Mouse (Mus musculus): ENCODE results near the gene Sell. TPM values are rescaled to one million over a fixed set of nuclear protein-coding genes. Genes with fewer than 3 reads are reported as not detected.

The Sell gene
- polyA plus RNA-seq, 1 experiment from 2014 or later, result not detected

- H3K9me3 ChIP-seq (ENCODE audit: control insufficient read depth, low read length), result no peaks in the 10 kb centered on the region
- 76% methylated on average over 6 of the region's 6 CpGs for WGBS
- H3K36me3 ChIP-seq (ENCODE audit: control insufficient read depth, insufficient read depth, low read length), result no peaks in the 10 kb centered on the region
- H3K27me3 ChIP-seq (ENCODE audit: control insufficient read depth, insufficient read depth, low read length), result no peaks in the 10 kb centered on the region
- no peak for ATAC-seq (ENCODE audit: insufficient number of reproducible peaks, insufficient read depth, low FRiP score, low read depth)
- H3K4me3 ChIP-seq (ENCODE audit: control insufficient read depth in 1 of 2, insufficient read depth in 1 of 2, low read depth in 1 of 2, low read length in 2 of 2), result no peak overlapping the region
- H3K27ac ChIP-seq (replicated peaks in 1 of 2; ENCODE audit: control insufficient read depth in 1 of 2, insufficient read depth in 1 of 2, low read depth in 2 of 2, low read length in 2 of 2), result no peak overlapping the region
- H3K4me1 ChIP-seq (ENCODE audit: control insufficient read depth in 2 of 2, insufficient read depth in 2 of 2, low read length in 2 of 2), result no peaks in the 10 kb centered on the region; a peak in 1 of 4 replicates
- no peak overlapping the region for H3K9ac ChIP-seq (ENCODE audit: low read length)
- H3K4me2 ChIP-seq (ENCODE audit: low read length), result no peak overlapping the region
Observed at GRCm38 (mm10) chr1:164115647-164116046, 53.9 kb downstream of the Sell start.

DNA sequence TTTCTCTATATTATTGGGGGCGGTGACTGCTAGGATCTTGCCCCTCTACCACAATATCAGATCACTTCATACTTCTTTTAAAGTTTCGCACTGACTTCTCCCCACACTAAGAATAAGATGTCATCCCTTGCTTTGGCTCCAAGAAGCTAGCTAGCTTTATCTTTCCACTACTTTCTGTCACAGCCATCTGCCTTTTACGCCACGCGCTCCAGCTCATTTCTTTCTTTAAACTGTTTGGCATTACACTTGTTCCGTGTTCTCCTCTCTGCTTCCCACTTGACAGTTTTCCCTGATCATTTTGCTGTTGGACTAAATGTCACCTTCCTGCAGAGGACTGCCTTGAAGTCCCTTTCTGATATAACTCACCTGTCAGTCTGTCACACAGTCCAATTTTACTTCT, 56.1 kb downstream of the Sell start:
- no peaks in the 10 kb centered on the region for H3K27me3 ChIP-seq (ENCODE audit: control insufficient read depth, insufficient read depth, low read length)
- no peak overlapping the region for H3K9ac ChIP-seq (ENCODE audit: low read length)
- H3K4me3 ChIP-seq (ENCODE audit: control insufficient read depth in 1 of 2, insufficient read depth in 1 of 2, low read depth in 1 of 2, low read length in 2 of 2), result no peak overlapping the region
- no peaks in the 10 kb centered on the region for H3K9me3 ChIP-seq (ENCODE audit: control insufficient read depth, low read length)
- ATAC-seq (ENCODE audit: insufficient number of reproducible peaks, insufficient read depth, low FRiP score, low read depth), result no peak
- H3K36me3 ChIP-seq (ENCODE audit: control insufficient read depth, insufficient read depth, low read length), result no peaks in the 10 kb centered on the region
- 87% methylated on average over 6 of the region's 6 CpGs for WGBS
- H3K27ac ChIP-seq (replicated peaks in 1 of 2; ENCODE audit: control insufficient read depth in 1 of 2, insufficient read depth in 1 of 2, low read depth in 2 of 2, low read length in 2 of 2), result no peak overlapping the region
- H3K4me1 ChIP-seq (ENCODE audit: control insufficient read depth in 2 of 2, insufficient read depth in 2 of 2, low read length in 2 of 2), result no peaks in the 10 kb centered on the region; a peak in 1 of 4 replicates
- H3K4me2 ChIP-seq (ENCODE audit: low read length), result no peak overlapping the region

GRCm38 (mm10) chr1:164119892-164120776, 58.4 kb downstream of the Sell start:
- Histone ChIP-seq H3K27ac (replicated peaks in 1 of 2; ENCODE audit: control insufficient read depth in 1 of 2, insufficient read depth in 1 of 2, low read depth in 2 of 2, low read length in 2 of 2) (no peak overlapping the region), H3K36me3 (ENCODE audit: control insufficient read depth, insufficient read depth, low read length) (no peaks in the 10 kb centered on the region), H3K27me3 (ENCODE audit: control insufficient read depth, insufficient read depth, low read length) (no peaks in the 10 kb centered on the region), H3K4me2 (ENCODE audit: low read length) (no peak overlapping the region), H3K4me3 (ENCODE audit: control insufficient read depth in 1 of 2, insufficient read depth in 1 of 2, low read depth in 1 of 2, low read length in 2 of 2) (no peak overlapping the region), H3K4me1 (ENCODE audit: control insufficient read depth in 2 of 2, insufficient read depth in 2 of 2, low read length in 2 of 2) (no peaks in the 10 kb centered on the region; a peak in 1 of 4 replicates), H3K9me3 (ENCODE audit: control insufficient read depth, low read length) (no peaks in the 10 kb centered on the region), H3K9ac (ENCODE audit: low read length) (no peak overlapping the region)
- no peak for ATAC-seq (ENCODE audit: insufficient number of reproducible peaks, insufficient read depth, low FRiP score, low read depth)
- 51% methylated on average over 3 of the region's 3 CpGs for WGBS

- Histone ChIP-seq H3K4me1 (ENCODE audit: control insufficient read depth in 2 of 2, insufficient read depth in 2 of 2, low read length in 2 of 2) (no peaks in the 10 kb centered on the region; a peak in 1 of 4 replicates), H3K4me3 (ENCODE audit: control insufficient read depth in 1 of 2, insufficient read depth in 1 of 2, low read depth in 1 of 2, low read length in 2 of 2) (no peak overlapping the region), H3K36me3 (ENCODE audit: control insufficient read depth, insufficient read depth, low read length) (no peaks in the 10 kb centered on the region), H3K4me2 (ENCODE audit: low read length) (no peak overlapping the region), H3K9me3 (ENCODE audit: control insufficient read depth, low read length) (no peaks in the 10 kb centered on the region), H3K27ac (replicated peaks in 1 of 2; ENCODE audit: control insufficient read depth in 1 of 2, insufficient read depth in 1 of 2, low read depth in 2 of 2, low read length in 2 of 2) (no peak overlapping the region), H3K27me3 (ENCODE audit: control insufficient read depth, insufficient read depth, low read length) (no peaks in the 10 kb centered on the region), H3K9ac (ENCODE audit: low read length) (no peak overlapping the region)
- no peak for ATAC-seq (ENCODE audit: insufficient number of reproducible peaks, insufficient read depth, low FRiP score, low read depth)
- WGBS, result 64% methylated on average over 3 of the region's 3 CpGs
Observed at GRCm38 (mm10) chr1:164120777-164121158, 59.0 kb downstream of the Sell start.

DNA sequence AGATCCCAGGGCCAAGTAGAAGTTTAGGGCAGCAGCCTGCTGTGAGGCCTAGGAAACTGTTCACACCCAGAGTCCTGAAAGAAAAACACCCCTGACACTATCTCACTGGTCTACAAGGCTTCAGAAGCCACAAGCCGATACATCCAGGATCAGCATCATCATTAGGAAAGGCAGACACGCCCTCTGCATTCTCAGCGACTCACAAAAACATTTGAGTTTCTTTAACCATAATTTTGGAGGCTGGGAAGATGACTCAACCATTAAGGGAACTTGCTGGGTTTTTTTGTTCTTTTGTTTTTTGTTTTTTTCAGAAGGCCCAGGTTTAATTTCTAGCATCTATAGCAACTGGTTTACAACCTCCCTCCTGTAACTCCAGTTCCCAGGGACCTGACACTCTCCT, 62.1 kb downstream of the Sell start:
- Histone ChIP-seq H3K27me3 (ENCODE audit: control insufficient read depth, insufficient read depth, low read length) (no peaks in the 10 kb centered on the region), H3K9me3 (ENCODE audit: control insufficient read depth, low read length) (no peaks in the 10 kb centered on the region), H3K4me3 (ENCODE audit: control insufficient read depth in 1 of 2, insufficient read depth in 1 of 2, low read depth in 1 of 2, low read length in 2 of 2) (no peak overlapping the region), H3K9ac (ENCODE audit: low read length) (no peak overlapping the region), H3K4me2 (ENCODE audit: low read length) (no peak overlapping the region), H3K4me1 (ENCODE audit: control insufficient read depth in 2 of 2, insufficient read depth in 2 of 2, low read length in 2 of 2) (no peaks in the 10 kb centered on the region; a peak in 1 of 4 replicates), H3K36me3 (ENCODE audit: control insufficient read depth, insufficient read depth, low read length) (no peaks in the 10 kb centered on the region), H3K27ac (replicated peaks in 1 of 2; ENCODE audit: control insufficient read depth in 1 of 2, insufficient read depth in 1 of 2, low read depth in 2 of 2, low read length in 2 of 2) (no peak overlapping the region)
- WGBS, result 49% methylated on average over 3 of the region's 3 CpGs
- ATAC-seq (ENCODE audit: insufficient number of reproducible peaks, insufficient read depth, low FRiP score, low read depth), result no peak

GRCm38 (mm10) chr1:164130013-164130412, 68.2 kb downstream of the Sell start:
- WGBS, result 74% methylated on average over 3 of the region's 3 CpGs
- no peaks in the 10 kb centered on the region for H3K36me3 ChIP-seq (ENCODE audit: control insufficient read depth, insufficient read depth, low read length)
- H3K9me3 ChIP-seq (ENCODE audit: control insufficient read depth, low read length), result no peaks in the 10 kb centered on the region
- ATAC-seq (ENCODE audit: insufficient number of reproducible peaks, insufficient read depth, low FRiP score, low read depth), result no peak
- H3K4me3 ChIP-seq (ENCODE audit: control insufficient read depth in 1 of 2, insufficient read depth in 1 of 2, low read depth in 1 of 2, low read length in 2 of 2), result no peak overlapping the region
- no peak overlapping the region for H3K4me2 ChIP-seq (ENCODE audit: low read length)
- no peak overlapping the region for H3K27ac ChIP-seq (replicated peaks in 1 of 2; ENCODE audit: control insufficient read depth in 1 of 2, insufficient read depth in 1 of 2, low read depth in 2 of 2, low read length in 2 of 2)
- H3K27me3 ChIP-seq (ENCODE audit: control insufficient read depth, insufficient read depth, low read length), result no peaks in the 10 kb centered on the region
- H3K4me1 ChIP-seq (ENCODE audit: control insufficient read depth in 2 of 2, insufficient read depth in 2 of 2, low read length in 2 of 2), result no peaks in the 10 kb centered on the region
- no peak overlapping the region for H3K9ac ChIP-seq (ENCODE audit: low read length)

DNA sequence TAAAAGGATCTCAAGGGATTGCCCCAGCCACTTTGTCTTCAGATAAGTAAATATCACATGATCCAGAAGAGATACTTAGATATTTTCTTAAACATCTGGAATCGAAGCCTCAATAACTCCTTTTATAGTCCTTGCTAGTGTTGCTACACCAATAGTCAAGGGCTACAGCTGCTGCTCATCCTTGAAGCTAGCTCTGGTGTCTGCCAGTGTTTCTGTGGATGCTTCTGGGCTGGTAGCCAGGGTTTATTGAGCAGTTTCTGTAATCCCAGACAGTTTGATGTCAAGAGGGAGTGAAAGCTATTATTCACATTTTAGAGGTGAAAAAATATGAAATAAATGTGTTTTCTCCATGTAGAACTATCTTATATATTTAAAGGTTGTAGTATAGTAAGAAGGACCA, 70.8 kb downstream of the Sell start:
- no peaks in the 10 kb centered on the region for H3K36me3 ChIP-seq (ENCODE audit: control insufficient read depth, insufficient read depth, low read length)
- no peak overlapping the region for H3K27ac ChIP-seq (replicated peaks in 1 of 2; ENCODE audit: control insufficient read depth in 1 of 2, insufficient read depth in 1 of 2, low read depth in 2 of 2, low read length in 2 of 2)
- H3K9me3 ChIP-seq (ENCODE audit: control insufficient read depth, low read length), result no peaks in the 10 kb centered on the region
- no peak overlapping the region for H3K9ac ChIP-seq (ENCODE audit: low read length)
- H3K4me3 ChIP-seq (ENCODE audit: control insufficient read depth in 1 of 2, insufficient read depth in 1 of 2, low read depth in 1 of 2, low read length in 2 of 2), result no peak overlapping the region
- H3K27me3 ChIP-seq (ENCODE audit: control insufficient read depth, insufficient read depth, low read length), result no peaks in the 10 kb centered on the region
- no peak for ATAC-seq (ENCODE audit: insufficient number of reproducible peaks, insufficient read depth, low FRiP score, low read depth)
- H3K4me2 ChIP-seq (ENCODE audit: low read length), result no peak overlapping the region
- 0 out of 4 replicates have a peak, but pooled peaks cover 0 to 3% of the 10 kb centered on the region in 2 experiments for H3K4me1 ChIP-seq (ENCODE audit: control insufficient read depth in 2 of 2, insufficient read depth in 2 of 2, low read length in 2 of 2)
- WGBS, result 61% methylated on average over 1 of the region's 1 CpGs

Measured in heart, embryonic 14.5 days (tissue).